Mouse (Mus musculus) forebrain, embryonic 11.5 days (tissue): ENCODE measurements around the gene Clic4. TPM values are rescaled to one million over a fixed set of nuclear protein-coding genes. Genes with fewer than 3 reads are reported as not detected.

Experiments used
- ATAC-seq: fragments of 200-750 bp; cut with Nextera tagmentation; replicated peaks from 2 replicates; pipeline ENCODE4 v1.8.0; 2017; ENCODE audit warnings: moderate TSS enrichment; ENCODE audit not compliant: low FRiP score
- DNase-seq: peaks from one replicate; pipeline ENCODE4 v3.0.0-alpha.2; 2017; ENCODE audit warnings: low spot score
- H3K27ac ChIP-seq: fragments of 300-500 bp; sonication (generic); 2 replicates; pipeline ENCODE4 v1.5.1; 2014; ENCODE audit warnings: low read depth, low read length
- H3K27me3 ChIP-seq: fragments of 300-500 bp; sonication (generic); 2 replicates; pipeline ENCODE4 v1.6.1; 2014; ENCODE audit warnings: mild to moderate bottlenecking, low read length, mixed read lengths; ENCODE audit not compliant: control insufficient read depth, insufficient read depth
- H3K36me3 ChIP-seq: fragments of 300-500 bp; sonication (generic); 2 replicates; pipeline ENCODE4 v1.6.1; 2014; ENCODE audit warnings: mild to moderate bottlenecking, low read length, moderate library complexity, mixed read lengths; ENCODE audit not compliant: control insufficient read depth, insufficient read depth
- H3K4me1 ChIP-seq: fragments of 300-500 bp; sonication (generic); replicated peaks from 2 replicates; pipeline ENCODE4 v1.6.1; 2014; ENCODE audit warnings: low read length, mixed read lengths; ENCODE audit not compliant: control insufficient read depth, insufficient read depth
- H3K4me2 ChIP-seq: fragments of 300-500 bp; sonication (generic); 2 replicates; pipeline ENCODE4 v1.6.1; 2014; ENCODE audit warnings: low read depth, mild to moderate bottlenecking, low read length, moderate library complexity, mixed read lengths; ENCODE audit not compliant: severe bottlenecking
- H3K4me3 ChIP-seq: fragments of 300-500 bp; sonication (generic); 2 replicates; pipeline ENCODE4 v1.5.1; 2014; ENCODE audit warnings: low read depth, low read length
- H3K9ac ChIP-seq: fragments of 300-500 bp; sonication (generic); 2 replicates; pipeline ENCODE4 v1.6.1; 2014; ENCODE audit warnings: low read length
- H3K9me3 ChIP-seq: fragments of 300-500 bp; sonication (generic); 2 replicates; pipeline ENCODE4 v1.6.1; 2016; ENCODE audit warnings: low read length, mixed read lengths; ENCODE audit not compliant: control insufficient read depth
- WGBS: fragments of 180-500 bp; shearing (Covaris S2); extraction: QIAGEN DNeasy Blood & Tissue Kit; methylation state at CpG from one replicate; pipeline ENCODE4 v1.1.7; 2014; 5-methylcytosine and 5-hydroxymethylcytosine counted together
- polyA plus RNA-seq: library from polyadenylated mRNA; unstranded; fragments of >200 nt; fragmentation: Nextera tagmentation; extraction: Ambion mirVana; gene quantifications from 2 replicates; pipeline ENCODE4 v1.2.1, GENCODE M21; 2014

Gene Clic4
- polyA plus RNA-seq, 1 experiment from 2014 or later = 194 TPM

- H3K9me3 ChIP-seq = no peaks in the 10 kb centered on the region
- H3K4me2 ChIP-seq = no peak overlapping the region
- 66% methylated on average over 2 of the region's 2 CpGs for WGBS
- no peak overlapping the region for H3K4me3 ChIP-seq
- H3K27me3 ChIP-seq = peaks cover 8% of the 10 kb centered on the region; the same call in 1 of the 2 replicates
- H3K36me3 ChIP-seq = no peaks in the 10 kb centered on the region; the same call in 1 of the 2 replicates
- H3K27ac ChIP-seq = no peak overlapping the region
- ATAC-seq (no peak), DNase-seq (no peak)
- 0 out of 2 replicates have a peak, but pooled peaks cover 2% of the 10 kb centered on the region for H3K4me1 ChIP-seq
- H3K9ac ChIP-seq = no peak overlapping the region
These were observed 62.8 kb downstream of the Clic4 start for GRCm38 (mm10) chr4:135209846-135210245.

GRCm38 (mm10) chr4:135205711-135206600 lies 66.7 kb downstream of the Clic4 start:
- ATAC-seq (peak; percentile 71; the same call in 1 of the 2 replicates), DNase-seq (peak; percentile 93)
- Histone ChIP-seq H3K4me2 (peak overlapping the region; percentile 86), H3K4me3 (peak overlapping the region; percentile 37), H3K9me3 (no peaks in the 10 kb centered on the region), H3K36me3 (no peaks in the 10 kb centered on the region), H3K27ac (no peak overlapping the region), H3K27me3 (peaks cover 11% of the 10 kb centered on the region; the same call in 1 of the 2 replicates), H3K4me1 (peaks cover 5% of the 10 kb centered on the region; the same call in 1 of the 2 replicates), H3K9ac (peak overlapping the region; percentile 51)
- WGBS = 2% methylated on average over 42 of the region's 47 CpGs

- Histone ChIP-seq H3K9ac (no peak overlapping the region), H3K36me3 (no peaks in the 10 kb centered on the region), H3K27me3 (peaks cover 11% of the 10 kb centered on the region; the same call in 1 of the 2 replicates), H3K4me3 (no peak overlapping the region), H3K27ac (no peak overlapping the region), H3K4me2 (no peak overlapping the region), H3K9me3 (no peaks in the 10 kb centered on the region), H3K4me1 (peaks cover 5% of the 10 kb centered on the region; the same call in 1 of the 2 replicates)
- WGBS = 6% methylated on average over 5 of the region's 5 CpGs
- no peak for DNase-seq
- no peak for ATAC-seq
These were observed 67.4 kb downstream of the Clic4 start for GRCm38 (mm10) chr4:135205254-135205653.

DNA sequence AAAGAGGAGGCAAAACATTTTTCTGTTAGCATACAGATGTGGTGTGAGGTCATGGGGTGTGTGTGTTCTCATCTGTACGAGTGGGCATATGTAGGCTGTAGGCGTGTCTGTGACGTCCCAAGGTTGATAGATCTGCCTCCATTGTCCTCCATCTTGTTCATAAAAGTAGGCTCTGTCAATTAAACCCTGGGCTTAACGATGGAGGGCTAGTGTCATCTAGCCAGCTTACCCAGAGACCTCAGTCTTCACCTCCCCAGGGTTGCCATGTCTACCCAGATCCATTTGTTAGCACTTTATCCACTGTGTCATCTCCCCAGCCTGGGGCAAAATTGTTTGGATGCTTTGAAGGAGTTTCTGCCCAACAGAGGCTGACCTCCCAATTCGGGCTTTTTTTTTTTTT lies 67.9 kb downstream of the Clic4 start:
- DNase-seq (no peak), ATAC-seq (no peak)
- WGBS = 64% methylated on average over 5 of the region's 5 CpGs
- no peaks in the 10 kb centered on the region for H3K36me3 ChIP-seq
- H3K9ac ChIP-seq = no peak overlapping the region
- H3K4me3 ChIP-seq = no peak overlapping the region
- H3K27me3 ChIP-seq = peaks cover 11% of the 10 kb centered on the region; the same call in 1 of the 2 replicates
- peaks cover 5% of the 10 kb centered on the region; the same call in 1 of the 2 replicates for H3K4me1 ChIP-seq
- H3K9me3 ChIP-seq = no peaks in the 10 kb centered on the region
- H3K4me2 ChIP-seq = no peak overlapping the region
- H3K27ac ChIP-seq = no peak overlapping the region

- Histone ChIP-seq H3K9ac (no peak overlapping the region; the same call in 1 of the 2 replicates), H3K9me3 (no peaks in the 10 kb centered on the region), H3K4me1 (peaks cover 5% of the 10 kb centered on the region; the same call in 1 of the 2 replicates), H3K27me3 (peaks cover 11% of the 10 kb centered on the region; the same call in 1 of the 2 replicates), H3K4me3 (no peak overlapping the region), H3K4me2 (peak overlapping the region; percentile 19; the same call in 1 of the 2 replicates), H3K27ac (no peak overlapping the region), H3K36me3 (no peaks in the 10 kb centered on the region)
- DNase-seq = no peak
- WGBS = 24% methylated on average over 17 of the region's 17 CpGs
- no peak for ATAC-seq
These were observed 68.6 kb downstream of the Clic4 start for GRCm38 (mm10) chr4:135203806-135204560.

GRCm38 (mm10) chr4:135203279-135203678 lies 69.3 kb downstream of the Clic4 start:
- DNase-seq = no peak
- WGBS = 16% methylated on average over 14 of the region's 14 CpGs
- H3K27me3 ChIP-seq = peaks cover 11% of the 10 kb centered on the region; the same call in 1 of the 2 replicates

GRCm38 (mm10) chr4:135201771-135202170 lies 70.8 kb downstream of the Clic4 start:
- peaks cover 11% of the 10 kb centered on the region; the same call in 1 of the 2 replicates for H3K27me3 ChIP-seq
- H3K27ac ChIP-seq = no peak overlapping the region
- no peak overlapping the region for H3K4me3 ChIP-seq
- no peak for DNase-seq
- H3K9ac ChIP-seq = no peak overlapping the region
- no peaks in the 10 kb centered on the region for H3K36me3 ChIP-seq
- H3K4me2 ChIP-seq = no peak overlapping the region
- H3K9me3 ChIP-seq = no peaks in the 10 kb centered on the region
- peaks cover 5% of the 10 kb centered on the region; the same call in 1 of the 2 replicates for H3K4me1 ChIP-seq
- 82% methylated on average over 16 of the region's 16 CpGs for WGBS
- ATAC-seq = no peak

More at GRCm38 (mm10) chr4:135203279-135203678, 69.3 kb downstream of the Clic4 start:
- Histone ChIP-seq H3K4me2 (peak overlapping the region; percentile 19; the same call in 1 of the 2 replicates), H3K36me3 (no peaks in the 10 kb centered on the region), H3K4me3 (no peak overlapping the region), H3K9ac (peak overlapping the region; percentile 32; the same call in 1 of the 2 replicates), H3K27ac (no peak overlapping the region), H3K4me1 (peaks cover 5% of the 10 kb centered on the region; the same call in 1 of the 2 replicates), H3K9me3 (no peaks in the 10 kb centered on the region)
- ATAC-seq = no peak

DNA sequence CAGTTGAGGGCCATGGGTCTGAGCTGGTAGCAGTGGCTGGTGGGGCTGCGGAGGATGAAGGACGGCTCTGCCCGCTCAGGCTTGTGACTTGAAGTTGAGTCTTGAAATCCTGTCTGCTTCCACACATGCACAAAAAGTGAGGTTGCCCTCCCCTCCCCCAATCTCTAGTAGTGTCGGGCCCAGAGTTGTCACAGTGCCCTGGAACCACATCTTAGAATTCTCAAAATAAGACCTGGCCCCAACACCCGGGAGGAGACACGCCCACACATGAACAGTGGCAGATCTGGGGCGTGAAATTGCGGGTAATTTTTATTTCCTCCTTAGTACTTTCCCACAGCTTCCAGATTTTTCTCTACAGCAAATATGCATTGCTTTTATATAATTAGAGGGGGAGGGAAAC lies 74.8 kb downstream of the Clic4 start:
- no peak overlapping the region for H3K4me2 ChIP-seq
- no peaks in the 10 kb centered on the region for H3K9me3 ChIP-seq
- WGBS = 79% methylated on average over 8 of the region's 8 CpGs
- H3K4me3 ChIP-seq = no peak overlapping the region
- no peak for ATAC-seq
- no peak overlapping the region for H3K27ac ChIP-seq
- H3K9ac ChIP-seq = no peak overlapping the region
- H3K4me1 ChIP-seq = no peaks in the 10 kb centered on the region
- no peak for DNase-seq
- H3K27me3 ChIP-seq = no peaks in the 10 kb centered on the region
- H3K36me3 ChIP-seq = no peaks in the 10 kb centered on the region
